Mouse (Mus musculus) E14TG2a.4 (cell line): ENCODE data around the gene Sh2b1.

ENCODE experiments used
- H3K27me3 ChIP-seq: 2 replicates; pipeline ENCODE4 v1.6.1; 2014; ENCODE audit warnings: low read length, control low read depth; ENCODE audit not compliant: insufficient read depth
- H3K36me3 ChIP-seq: 2 replicates; pipeline ENCODE4 v1.6.1; 2014; ENCODE audit warnings: low read length, control low read depth; ENCODE audit not compliant: insufficient read depth
- H3K4me1 ChIP-seq: replicated peaks from 2 replicates; pipeline ENCODE4 v1.6.1; 2014; ENCODE audit warnings: low read depth, low read length, control low read depth
- H3K4me3 ChIP-seq: replicated peaks from 2 replicates; pipeline ENCODE4 v1.5.1; 2014; ENCODE audit warnings: mild to moderate bottlenecking, low read length
- H3K9me3 ChIP-seq: 2 replicates; pipeline ENCODE4 v1.6.1; 2014; ENCODE audit warnings: low read length, control low read depth
- CTCF ChIP-seq: conservative IDR thresholded peaks from 2 replicates; pipeline ENCODE4 v1.5.1; 2014; ENCODE audit warnings: low read length
- NANOG ChIP-seq: IDR thresholded peaks from 2 replicates; pipeline ENCODE4 v1.6.1; 2014; ENCODE audit warnings: borderline replicate concordance, low read length, mixed read lengths
- POU5F1 ChIP-seq: IDR thresholded peaks from 2 replicates; pipeline ENCODE4 v1.6.1; 2014; ENCODE audit warnings: low read length, borderline replicate concordance

Sh2b1 gene

DNA sequence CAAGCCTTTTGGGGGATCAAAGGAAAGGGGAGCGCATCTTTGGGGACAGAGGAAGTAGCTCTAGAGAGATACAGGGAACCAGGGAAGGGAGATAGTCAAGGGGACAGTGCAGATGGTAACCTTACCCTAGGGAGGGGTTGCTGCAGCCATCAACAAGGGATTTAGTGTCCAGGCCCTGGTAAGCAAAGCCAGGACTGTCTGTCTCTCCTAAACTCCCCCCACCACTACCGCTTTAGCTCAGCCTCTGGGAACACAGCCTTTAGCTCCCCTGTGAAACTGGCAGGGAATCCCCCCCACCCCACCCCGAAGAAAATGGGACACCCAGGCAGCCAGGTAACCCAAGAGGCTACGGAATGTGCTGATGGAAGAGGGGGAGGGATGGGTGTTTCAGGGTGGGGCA lies 11.7 kb downstream of the Sh2b1 start:
- Histone ChIP-seq H3K9me3 (no peaks in the 10 kb centered on the region), H3K4me3 (no peak overlapping the region), H3K4me1 (peaks cover 82% of the 10 kb centered on the region), H3K27me3 (peaks cover 21% of the 10 kb centered on the region), H3K36me3 (peaks cover 26% of the 10 kb centered on the region)
- no peak for TF ChIP-seq POU5F1

GRCm38 (mm10) chr7:126463004-126463403 lies 12.2 kb downstream of the Sh2b1 start, which contains the start of gene Atp2a1:
Atp2a1 (minus strand) TSS chr7:126463108.
- Histone ChIP-seq H3K4me1 (peaks cover 77% of the 10 kb centered on the region), H3K4me3 (0 out of 2 replicates have a peak within 1 kb of the TSS, but pooled peaks have one; percentile 17), H3K27me3 (peaks cover 27% of the 10 kb centered on the region), H3K9me3 (no peaks in the 10 kb centered on the region), H3K36me3 (peaks cover 21% of the 10 kb centered on the region)
- TF ChIP-seq CTCF (no peak), NANOG (no peak)

DNA sequence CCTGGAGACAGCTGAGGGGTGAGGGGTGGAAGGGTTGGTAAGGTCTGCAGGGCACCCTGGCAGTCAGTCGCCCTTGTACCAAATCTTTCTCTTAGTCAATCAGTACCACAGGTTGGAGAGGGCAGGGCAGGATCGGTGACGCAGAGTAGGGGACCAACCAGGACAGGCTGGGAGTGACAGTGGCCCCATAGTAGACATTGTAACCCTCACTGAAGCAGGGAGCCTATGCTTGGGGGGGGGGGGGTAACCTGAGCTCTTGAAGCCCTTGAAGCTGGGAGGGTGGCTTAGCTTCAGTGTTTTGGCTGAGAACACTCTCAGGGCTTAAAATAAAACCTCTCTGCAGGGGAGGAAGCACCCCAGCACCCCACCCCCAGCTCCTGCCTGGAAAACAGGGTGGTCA lies 13.6 kb downstream of the Sh2b1 start:
- Histone ChIP-seq H3K4me1 (peaks cover 63% of the 10 kb centered on the region), H3K9me3 (no peaks in the 10 kb centered on the region), H3K36me3 (peaks cover 7% of the 10 kb centered on the region), H3K27me3 (peaks cover 37% of the 10 kb centered on the region), H3K4me3 (no peak overlapping the region)
- TF ChIP-seq CTCF (no peak), POU5F1 (no peak), NANOG (no peak)

DNA sequence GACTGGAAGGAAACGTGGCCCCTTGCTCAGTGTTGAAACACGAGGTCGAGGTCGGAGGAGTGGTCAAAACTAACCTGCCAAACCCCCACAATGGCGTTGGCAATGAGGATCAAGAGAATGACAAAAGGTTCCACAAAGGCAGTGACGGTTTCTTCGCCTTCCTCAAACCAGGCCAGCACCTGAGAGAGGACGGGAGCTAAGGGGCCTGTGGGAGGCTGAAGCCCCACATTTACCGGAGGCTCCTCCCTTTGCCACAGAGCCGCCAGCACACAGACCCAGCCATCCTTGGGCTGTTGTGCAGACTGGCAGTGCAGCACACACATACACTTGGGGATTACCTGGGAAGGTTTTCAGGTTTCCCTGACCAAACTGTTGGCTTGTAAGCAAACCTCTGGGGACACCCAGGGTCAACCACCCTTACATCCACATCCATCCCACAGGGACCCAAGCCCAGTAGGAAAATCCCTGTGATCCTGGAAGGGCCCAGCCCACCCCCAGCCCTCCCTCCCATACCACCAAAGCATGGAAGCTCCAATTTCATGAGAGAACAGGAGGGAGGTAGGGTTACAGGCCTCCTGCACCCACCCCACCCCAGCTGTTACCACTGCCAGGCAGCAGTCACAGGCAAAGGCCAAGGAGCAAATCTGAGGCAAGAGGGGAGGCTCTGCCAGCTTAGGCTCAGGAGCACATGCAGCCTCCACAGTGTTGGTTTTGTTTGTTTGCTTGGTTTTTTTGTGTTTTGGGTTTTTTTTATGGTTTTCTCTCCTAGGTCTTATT lies 14.4 kb downstream of the Sh2b1 start:
- H3K4me1 ChIP-seq: peaks cover 55% of the 10 kb centered on the region
- H3K36me3 ChIP-seq: no peaks in the 10 kb centered on the region
- no peaks in the 10 kb centered on the region for H3K9me3 ChIP-seq
- H3K27me3 ChIP-seq: peaks cover 37% of the 10 kb centered on the region
- H3K4me3 ChIP-seq: no peak overlapping the region
- TF ChIP-seq NANOG (no peak), POU5F1 (no peak), CTCF (no peak)

- Histone ChIP-seq H3K4me3 (no peak overlapping the region), H3K36me3 (no peaks in the 10 kb centered on the region), H3K27me3 (peaks cover 37% of the 10 kb centered on the region), H3K4me1 (peaks cover 37% of the 10 kb centered on the region), H3K9me3 (no peaks in the 10 kb centered on the region)
- no peak for TF ChIP-seq POU5F1
- TF ChIP-seq CTCF: no peak
- TF ChIP-seq NANOG: no peak
These were observed 16.2 kb downstream of the Sh2b1 start for GRCm38 (mm10) chr7:126458844-126459618.

GRCm38 (mm10) chr7:126458225-126458624 lies 17.0 kb downstream of the Sh2b1 start:
- H3K27me3 ChIP-seq: peaks cover 37% of the 10 kb centered on the region
- peaks cover 29% of the 10 kb centered on the region for H3K4me1 ChIP-seq
- no peaks in the 10 kb centered on the region for H3K9me3 ChIP-seq
- no peak overlapping the region for H3K4me3 ChIP-seq
- no peak for TF ChIP-seq CTCF
- no peak for TF ChIP-seq POU5F1
- TF ChIP-seq NANOG: no peak
- no peaks in the 10 kb centered on the region for H3K36me3 ChIP-seq

DNA sequence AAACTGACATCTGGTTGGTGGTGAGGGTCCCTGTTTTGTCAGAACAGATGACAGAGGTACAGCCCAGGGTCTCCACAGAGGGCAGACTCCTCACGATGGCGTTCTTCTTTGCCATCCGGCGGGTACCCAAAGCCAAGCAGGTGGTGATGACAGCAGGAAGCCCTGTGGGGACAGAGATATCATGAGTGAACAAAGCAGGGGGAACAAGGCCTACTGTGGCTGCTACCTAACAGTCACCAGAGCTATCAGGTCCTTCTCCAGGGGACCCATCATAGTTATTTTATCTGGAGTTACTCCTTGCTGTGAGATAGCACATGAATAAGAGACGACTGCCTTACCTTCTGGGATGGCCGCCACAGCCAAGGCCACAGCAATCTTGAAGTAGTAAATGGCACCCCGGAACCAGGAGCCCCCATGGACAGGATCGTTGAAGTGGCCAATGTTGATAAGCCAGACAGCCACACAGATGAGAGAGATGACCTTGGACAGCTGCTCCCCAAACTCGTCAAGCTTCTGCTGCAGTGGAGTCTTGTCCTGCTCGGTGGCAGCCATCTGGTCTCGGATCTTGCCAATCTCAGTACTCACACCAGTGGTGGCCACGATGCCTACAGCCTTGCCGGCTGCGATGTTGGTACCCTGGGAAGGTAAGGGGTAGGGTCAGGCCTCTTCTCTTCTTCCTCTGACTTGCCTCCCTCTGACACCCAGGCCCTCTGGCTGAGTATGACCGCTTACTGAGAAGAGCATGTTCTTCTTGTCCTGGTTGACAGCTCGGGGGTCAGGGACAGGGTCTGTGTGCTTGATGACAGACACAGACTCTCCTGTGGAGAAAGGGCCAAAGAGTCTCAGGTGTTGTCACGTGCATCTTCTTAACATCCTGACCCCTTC lies 18.6 kb downstream of the Sh2b1 start:
- peaks cover 16% of the 10 kb centered on the region for H3K4me1 ChIP-seq
- no peaks in the 10 kb centered on the region for H3K36me3 ChIP-seq
- TF ChIP-seq NANOG: no peak
- TF ChIP-seq POU5F1: no peak
- H3K27me3 ChIP-seq: peaks cover 32% of the 10 kb centered on the region
- no peak overlapping the region for H3K4me3 ChIP-seq
- no peaks in the 10 kb centered on the region for H3K9me3 ChIP-seq

- Histone ChIP-seq H3K27me3 (peaks cover 26% of the 10 kb centered on the region), H3K36me3 (no peaks in the 10 kb centered on the region), H3K9me3 (no peaks in the 10 kb centered on the region), H3K4me3 (no peak overlapping the region), H3K4me1 (peaks cover 3% of the 10 kb centered on the region)
- TF ChIP-seq CTCF: no peak
- TF ChIP-seq POU5F1: no peak
- TF ChIP-seq NANOG: no peak
These were observed 20.0 kb downstream of the Sh2b1 start for GRCm38 (mm10) chr7:126455242-126455641.
